Mouse (Mus musculus): ENCODE results near the gene Vsx2. TPM values are rescaled to one million over a fixed set of nuclear protein-coding genes. Genes with fewer than 3 reads are reported as not detected.

Vsx2 gene
- polyA plus RNA-seq, 1 experiment from 2014 or later: not detected

DNA sequence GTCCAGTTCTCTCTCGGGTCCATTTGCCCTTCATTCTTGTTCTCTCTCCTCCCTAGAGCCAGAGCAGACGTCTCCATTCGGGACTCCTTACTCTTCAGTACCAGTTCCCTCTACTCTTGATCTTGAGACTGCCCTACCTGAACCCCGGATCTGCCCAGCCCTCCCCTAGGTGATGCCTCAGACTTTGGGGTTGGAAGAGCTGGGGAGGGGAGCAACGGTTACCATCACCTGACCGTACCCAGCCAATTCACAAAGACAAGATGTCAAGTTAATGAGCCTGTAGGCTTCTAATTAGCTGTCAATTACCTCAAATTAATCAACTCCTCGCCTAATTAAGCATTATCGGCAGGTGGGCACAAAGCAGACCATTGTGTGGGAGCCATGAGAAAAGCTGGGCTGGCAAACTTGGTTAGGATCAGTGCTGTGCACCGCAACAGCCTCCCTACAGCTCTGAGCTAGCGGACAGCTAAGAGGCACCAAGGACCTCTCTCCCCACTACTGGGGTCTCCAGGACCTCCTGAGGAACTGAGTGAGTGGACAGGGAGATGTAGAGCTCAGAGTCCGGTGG lies 28.1 kb upstream of the Vsx2 start:
- no peak overlapping the region for H3K27ac ChIP-seq (ENCODE audit: low read length)
- H3K27me3 ChIP-seq (ENCODE audit: insufficient read depth, low read length): no peaks in the 10 kb centered on the region
- H3K4me3 ChIP-seq (ENCODE audit: low read length): no peak overlapping the region
- no peak overlapping the region for H3K4me2 ChIP-seq (replicated peaks; ENCODE audit: low read depth, low read length)
- 69% methylated on average over 11 of the region's 11 CpGs for WGBS
- H3K4me1 ChIP-seq (ENCODE audit: insufficient read depth, low read length): no peaks in the 10 kb centered on the region
- H3K9me3 ChIP-seq (ENCODE audit: low read length): no peaks in the 10 kb centered on the region
- ATAC-seq (ENCODE audit: low FRiP score, low TSS enrichment): no peak
- no peak overlapping the region for H3K9ac ChIP-seq (replicated peaks; ENCODE audit: low read length)
- H3K36me3 ChIP-seq (ENCODE audit: insufficient read depth, low read length): no peaks in the 10 kb centered on the region

DNA sequence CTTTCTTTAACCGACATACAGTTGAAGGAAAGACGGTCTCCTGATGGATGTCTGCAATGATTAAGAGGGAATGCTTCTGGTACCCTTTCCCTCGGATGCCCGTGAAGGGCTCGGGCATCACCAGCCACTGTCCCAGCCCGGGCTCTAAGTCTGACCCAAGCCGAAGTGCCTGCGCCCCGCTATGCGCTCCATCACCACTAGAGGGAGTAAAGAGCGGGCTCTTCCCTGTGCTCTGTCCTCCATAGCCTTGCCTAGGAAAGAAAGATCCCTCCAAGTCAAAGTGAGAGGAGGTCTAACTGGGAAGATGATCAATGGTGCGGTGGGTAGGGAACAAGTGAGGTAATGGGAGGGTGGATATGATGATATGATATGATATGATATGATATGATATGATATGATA lies 23.5 kb upstream of the Vsx2 start:
- no peaks in the 10 kb centered on the region for H3K27me3 ChIP-seq (ENCODE audit: insufficient read depth, low read length)
- no peaks in the 10 kb centered on the region for H3K36me3 ChIP-seq (ENCODE audit: insufficient read depth, low read length)
- H3K4me1 ChIP-seq (ENCODE audit: insufficient read depth, low read length): no peaks in the 10 kb centered on the region
- 2% methylated on average over 12 of the region's 12 CpGs for WGBS
- no peak overlapping the region for H3K9ac ChIP-seq (replicated peaks; ENCODE audit: low read length)
- no peak overlapping the region for H3K4me3 ChIP-seq (ENCODE audit: low read length)
- H3K27ac ChIP-seq (ENCODE audit: low read length): no peak overlapping the region
- ATAC-seq (ENCODE audit: low FRiP score, low TSS enrichment): 0 out of 2 replicates have a peak, but pooled peaks have one; percentile 69
- H3K9me3 ChIP-seq (ENCODE audit: low read length): no peaks in the 10 kb centered on the region
- no peak overlapping the region for H3K4me2 ChIP-seq (replicated peaks; ENCODE audit: low read depth, low read length)

DNA sequence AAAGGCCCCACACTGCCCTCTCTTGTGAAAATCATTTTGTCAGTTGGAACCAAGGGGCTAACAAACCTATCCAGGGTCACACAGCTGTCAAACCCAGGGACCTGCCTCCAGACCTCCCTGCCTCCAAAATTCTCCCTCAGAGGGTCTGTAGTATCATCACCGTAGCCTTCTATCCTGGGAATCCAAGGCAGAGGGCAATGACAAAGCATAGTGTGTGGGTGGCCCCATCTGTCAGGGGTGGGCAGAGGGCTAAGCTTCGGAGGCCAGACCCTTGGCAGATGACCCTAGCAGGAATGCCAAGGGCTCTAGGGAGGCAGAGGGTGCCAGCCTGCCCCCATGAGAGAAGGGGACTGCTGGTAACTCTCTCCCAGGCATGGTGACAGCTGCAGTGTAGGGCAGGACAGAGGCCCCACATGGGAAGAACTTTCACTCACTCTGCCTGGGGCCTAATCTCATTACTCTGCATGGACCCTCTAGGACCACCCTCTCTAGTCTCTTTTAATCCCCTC lies 22.9 kb upstream of the Vsx2 start:
- Histone ChIP-seq H3K9ac (replicated peaks; ENCODE audit: low read length) (no peak overlapping the region), H3K4me1 (ENCODE audit: insufficient read depth, low read length) (no peaks in the 10 kb centered on the region), H3K36me3 (ENCODE audit: insufficient read depth, low read length) (no peaks in the 10 kb centered on the region), H3K9me3 (ENCODE audit: low read length) (no peaks in the 10 kb centered on the region), H3K4me3 (ENCODE audit: low read length) (no peak overlapping the region), H3K27ac (ENCODE audit: low read length) (no peak overlapping the region), H3K4me2 (replicated peaks; ENCODE audit: low read depth, low read length) (no peak overlapping the region), H3K27me3 (ENCODE audit: insufficient read depth, low read length) (no peaks in the 10 kb centered on the region)
- WGBS: 77% methylated on average over 2 of the region's 2 CpGs
- ATAC-seq (ENCODE audit: low FRiP score, low TSS enrichment): 0 out of 2 replicates have a peak, but pooled peaks have one; percentile 19

DNA sequence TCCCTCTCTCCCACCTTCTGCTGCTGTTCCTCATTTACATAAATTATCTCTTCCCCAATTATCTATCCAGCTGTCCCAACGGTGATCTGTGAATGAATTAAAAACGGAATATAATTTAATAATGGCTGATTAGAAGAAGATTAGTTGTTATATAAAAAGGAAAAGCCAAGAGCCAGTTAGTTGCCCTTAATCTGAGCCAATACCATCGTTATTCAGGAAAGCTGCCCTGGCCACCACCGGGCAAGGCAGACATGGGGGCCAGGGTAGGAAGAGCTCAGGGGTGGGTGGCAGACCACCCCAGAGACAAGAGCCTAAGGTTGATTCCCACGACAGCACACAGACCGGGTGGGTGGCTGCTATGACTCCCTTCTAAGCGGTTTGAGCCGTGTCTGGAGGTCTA lies 21.3 kb upstream of the Vsx2 start:
- H3K27ac ChIP-seq (ENCODE audit: low read length): no peak overlapping the region
- no peak overlapping the region for H3K4me3 ChIP-seq (ENCODE audit: low read length)
- H3K4me2 ChIP-seq (replicated peaks; ENCODE audit: low read depth, low read length): no peak overlapping the region
- no peaks in the 10 kb centered on the region for H3K4me1 ChIP-seq (ENCODE audit: insufficient read depth, low read length)
- 61% methylated on average over 8 of the region's 8 CpGs for WGBS
- no peak for ATAC-seq (ENCODE audit: low FRiP score, low TSS enrichment)
- no peaks in the 10 kb centered on the region for H3K27me3 ChIP-seq (ENCODE audit: insufficient read depth, low read length)
- no peaks in the 10 kb centered on the region for H3K36me3 ChIP-seq (ENCODE audit: insufficient read depth, low read length)
- H3K9me3 ChIP-seq (ENCODE audit: low read length): no peaks in the 10 kb centered on the region
- no peak overlapping the region for H3K9ac ChIP-seq (replicated peaks; ENCODE audit: low read length)

DNA sequence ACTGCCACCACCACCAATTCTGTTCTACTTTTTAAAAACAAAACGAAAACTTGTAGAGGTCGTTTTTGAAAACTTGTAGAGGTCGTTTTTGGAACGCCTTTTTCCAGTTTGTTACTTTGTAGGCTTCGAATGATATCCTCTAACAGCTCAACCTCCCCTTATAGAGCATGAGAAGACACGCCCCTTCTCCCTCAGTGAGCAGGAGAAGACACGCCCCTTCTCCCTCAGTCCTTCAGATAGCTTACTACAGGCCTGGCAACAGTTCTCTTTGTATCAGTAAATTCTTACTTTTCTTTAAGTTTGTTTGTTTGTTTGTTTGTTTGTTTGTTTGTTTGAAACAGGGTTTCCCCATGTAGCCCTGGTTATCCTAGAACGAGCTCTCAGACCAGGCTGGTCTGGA lies 14.3 kb upstream of the Vsx2 start:
- H3K4me2 ChIP-seq (replicated peaks; ENCODE audit: low read depth, low read length): no peak overlapping the region
- no peaks in the 10 kb centered on the region for H3K4me1 ChIP-seq (ENCODE audit: insufficient read depth, low read length)
- H3K9ac ChIP-seq (replicated peaks; ENCODE audit: low read length): no peak overlapping the region
- no peak overlapping the region for H3K27ac ChIP-seq (ENCODE audit: low read length)
- 55% methylated on average over 8 of the region's 8 CpGs for WGBS
- H3K4me3 ChIP-seq (ENCODE audit: low read length): no peak overlapping the region
- H3K9me3 ChIP-seq (ENCODE audit: low read length): no peaks in the 10 kb centered on the region
- no peak for ATAC-seq (ENCODE audit: low FRiP score, low TSS enrichment)
- no peaks in the 10 kb centered on the region for H3K36me3 ChIP-seq (ENCODE audit: insufficient read depth, low read length)
- no peaks in the 10 kb centered on the region for H3K27me3 ChIP-seq (ENCODE audit: insufficient read depth, low read length)

DNA sequence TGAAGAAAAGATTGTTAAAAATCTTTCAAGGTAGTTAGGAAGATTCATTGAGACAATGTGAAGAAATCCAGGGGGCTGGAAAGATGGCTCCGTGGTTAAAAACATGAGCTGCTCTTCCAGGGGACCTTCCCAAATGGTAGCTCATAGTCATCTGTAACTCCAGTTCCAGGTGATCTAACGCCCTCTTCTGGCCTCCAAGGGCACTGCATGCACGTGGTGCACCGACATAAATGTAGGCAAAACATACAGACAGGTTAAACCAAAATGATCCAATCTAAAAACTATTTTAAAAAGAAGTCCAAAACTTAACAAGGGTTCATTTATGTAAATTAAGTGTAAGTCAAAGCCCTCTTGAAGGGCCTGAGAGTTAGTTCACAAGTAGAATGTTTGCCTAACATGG lies 7.0 kb upstream of the Vsx2 start:
- H3K4me2 ChIP-seq (replicated peaks; ENCODE audit: low read depth, low read length): no peak overlapping the region
- H3K9me3 ChIP-seq (ENCODE audit: low read length): no peaks in the 10 kb centered on the region
- H3K4me3 ChIP-seq (ENCODE audit: low read length): no peak overlapping the region
- no peaks in the 10 kb centered on the region for H3K4me1 ChIP-seq (ENCODE audit: insufficient read depth, low read length)
- WGBS: 57% methylated on average over 4 of the region's 4 CpGs
- ATAC-seq (ENCODE audit: low FRiP score, low TSS enrichment): no peak
- no peaks in the 10 kb centered on the region for H3K36me3 ChIP-seq (ENCODE audit: insufficient read depth, low read length)
- no peak overlapping the region for H3K9ac ChIP-seq (replicated peaks; ENCODE audit: low read length)
- H3K27ac ChIP-seq (ENCODE audit: low read length): no peak overlapping the region
- H3K27me3 ChIP-seq (ENCODE audit: insufficient read depth, low read length): peaks cover 10% of the 10 kb centered on the region

DNA sequence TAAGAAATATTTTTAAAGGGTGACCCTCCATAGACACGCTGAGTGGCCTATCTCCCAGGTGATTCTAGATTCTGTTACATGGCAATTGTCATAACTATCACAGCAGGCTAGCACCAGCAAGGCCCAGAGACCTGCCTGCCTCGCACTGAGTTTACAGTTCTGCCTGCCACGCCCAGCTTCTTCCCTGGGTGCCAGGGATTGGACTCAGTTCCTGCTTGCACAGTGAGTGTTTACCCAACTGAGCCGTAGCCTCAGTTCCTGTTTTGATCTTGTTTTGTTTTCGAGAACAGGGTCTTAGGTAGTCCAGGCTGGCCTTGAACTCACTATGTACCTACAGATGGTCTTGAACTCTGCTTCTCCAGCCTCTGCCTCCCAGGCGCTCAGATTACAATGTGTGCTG lies 2.0 kb upstream of the Vsx2 start:
- Histone ChIP-seq H3K27me3 (ENCODE audit: insufficient read depth, low read length) (peaks cover 59% of the 10 kb centered on the region), H3K36me3 (ENCODE audit: insufficient read depth, low read length) (no peaks in the 10 kb centered on the region), H3K4me1 (ENCODE audit: insufficient read depth, low read length) (peaks cover 7% of the 10 kb centered on the region; the same call in 1 of the 2 replicates), H3K27ac (ENCODE audit: low read length) (no peak overlapping the region), H3K4me3 (ENCODE audit: low read length) (no peak overlapping the region), H3K4me2 (replicated peaks; ENCODE audit: low read depth, low read length) (no peak overlapping the region), H3K9me3 (ENCODE audit: low read length) (no peaks in the 10 kb centered on the region), H3K9ac (replicated peaks; ENCODE audit: low read length) (no peak overlapping the region)
- no peak for ATAC-seq (ENCODE audit: low FRiP score, low TSS enrichment)
- WGBS: 80% methylated on average over 6 of the region's 6 CpGs

DNA sequence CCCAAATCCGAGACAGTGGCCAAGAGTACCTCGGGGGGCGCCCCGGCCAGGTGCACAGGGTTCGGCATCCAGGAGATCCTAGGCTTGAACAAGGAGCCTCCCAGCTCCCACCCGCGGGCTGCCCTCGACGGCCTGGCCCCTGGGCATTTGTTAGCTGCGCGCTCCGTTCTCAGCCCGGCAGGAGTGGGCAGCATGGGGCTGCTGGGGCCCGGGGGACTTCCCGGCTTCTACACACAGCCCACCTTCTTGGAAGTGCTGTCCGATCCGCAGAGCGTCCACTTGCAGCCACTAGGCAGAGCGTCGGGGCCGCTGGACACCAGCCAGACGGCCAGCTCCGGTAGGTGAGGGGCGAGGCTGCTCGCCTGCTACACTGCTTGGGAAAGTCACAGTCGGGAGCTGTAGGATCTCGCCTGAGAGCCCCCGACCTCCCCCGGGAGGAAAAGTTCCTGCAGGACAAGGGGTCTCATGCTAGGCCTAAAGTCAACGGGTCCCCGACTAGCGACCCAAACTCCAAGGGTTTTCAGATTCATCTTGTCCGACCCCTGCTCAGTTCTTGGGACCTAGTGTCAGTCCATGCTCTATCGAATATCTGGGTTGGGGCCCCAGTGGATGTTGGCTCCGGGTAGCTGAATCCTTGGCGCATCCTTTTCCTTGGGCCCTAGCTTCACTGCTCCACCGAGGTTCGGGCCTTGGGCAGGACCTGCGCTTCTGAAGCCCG lies 573 bp downstream of the Vsx2 start:
- Histone ChIP-seq H3K4me2 (replicated peaks; ENCODE audit: low read depth, low read length) (no peak overlapping the region; the same call in 1 of the 2 replicates), H3K27me3 (ENCODE audit: insufficient read depth, low read length) (peaks cover 81% of the 10 kb centered on the region), H3K4me1 (ENCODE audit: insufficient read depth, low read length) (peaks cover 7% of the 10 kb centered on the region; the same call in 1 of the 2 replicates), H3K27ac (ENCODE audit: low read length) (no peak overlapping the region), H3K9ac (replicated peaks; ENCODE audit: low read length) (no peak overlapping the region), H3K9me3 (ENCODE audit: low read length) (no peaks in the 10 kb centered on the region), H3K36me3 (ENCODE audit: insufficient read depth, low read length) (no peaks in the 10 kb centered on the region), H3K4me3 (ENCODE audit: low read length) (no peak overlapping the region)
- WGBS: 2% methylated on average over 40 of the region's 40 CpGs
- no peak for ATAC-seq (ENCODE audit: low FRiP score, low TSS enrichment)

DNA sequence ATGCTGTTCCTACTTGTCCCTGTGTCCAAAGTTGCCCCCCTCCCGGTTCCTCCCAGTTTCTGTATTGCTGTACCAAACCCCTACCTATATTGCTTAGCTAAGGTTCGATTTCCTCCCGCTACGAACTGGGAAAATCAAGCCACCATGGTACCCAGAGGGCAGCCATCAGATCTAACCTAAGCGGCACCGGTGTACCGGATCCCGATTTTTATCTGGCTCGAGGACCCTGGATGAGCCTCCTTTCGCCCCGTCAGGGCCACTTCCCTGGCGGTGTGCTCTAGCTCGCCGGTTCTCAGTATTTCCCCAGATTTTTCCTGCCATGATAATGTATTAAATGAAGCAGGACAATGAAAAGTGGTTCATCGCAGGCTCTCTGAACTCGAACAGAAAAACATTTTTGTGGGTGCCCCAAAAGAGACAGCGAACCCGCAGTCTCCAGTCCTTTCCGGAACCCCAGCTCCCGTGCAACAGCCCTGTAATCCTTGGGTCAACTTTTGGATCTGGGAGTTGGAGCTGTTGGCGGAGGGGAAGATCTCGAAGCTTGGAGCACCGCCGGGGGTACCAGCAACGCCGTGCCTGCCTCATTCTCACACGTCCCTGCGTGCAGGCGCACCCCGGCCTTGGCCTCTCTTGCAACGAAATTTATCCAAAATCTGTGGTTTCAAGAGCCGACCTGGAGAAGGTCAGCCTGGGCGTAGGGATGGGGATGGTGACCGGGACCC lies 1.3 kb downstream of the Vsx2 start:
- H3K9me3 ChIP-seq (ENCODE audit: low read length): no peaks in the 10 kb centered on the region
- peaks cover 7% of the 10 kb centered on the region; the same call in 1 of the 2 replicates for H3K4me1 ChIP-seq (ENCODE audit: insufficient read depth, low read length)
- H3K27me3 ChIP-seq (ENCODE audit: insufficient read depth, low read length): peaks cover 82% of the 10 kb centered on the region
- no peak overlapping the region for H3K9ac ChIP-seq (replicated peaks; ENCODE audit: low read length)
- WGBS: 2% methylated on average over 34 of the region's 34 CpGs
- no peaks in the 10 kb centered on the region for H3K36me3 ChIP-seq (ENCODE audit: insufficient read depth, low read length)
- H3K27ac ChIP-seq (ENCODE audit: low read length): no peak overlapping the region
- no peak overlapping the region for H3K4me2 ChIP-seq (replicated peaks; ENCODE audit: low read depth, low read length)
- no peak for ATAC-seq (ENCODE audit: low FRiP score, low TSS enrichment)
- no peak overlapping the region for H3K4me3 ChIP-seq (ENCODE audit: low read length)

Data from kidney, embryonic 16.5 days (tissue).